Mouse (Mus musculus): ENCODE measurements around the gene Senp5.

Gene Senp5

DNA sequence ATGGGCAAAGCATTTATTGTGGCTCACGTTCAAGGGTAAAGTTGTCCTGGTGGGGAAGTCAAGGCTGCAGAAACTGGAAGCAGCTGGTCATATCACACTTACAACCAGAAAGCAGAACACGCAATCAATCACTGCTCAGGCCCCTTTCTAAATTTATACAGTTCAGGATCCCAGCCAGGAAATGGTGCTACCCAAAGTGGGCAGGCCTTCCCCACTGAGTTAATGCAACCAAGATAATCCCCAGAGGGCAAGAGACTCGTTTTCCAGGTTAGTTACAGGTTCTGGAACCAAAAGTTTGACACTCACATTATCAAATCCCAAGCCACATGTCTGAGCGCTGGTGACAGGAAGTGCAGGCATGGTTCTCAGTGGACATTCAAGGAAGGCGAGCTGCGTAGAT lies 64.2 kb downstream of the Senp5 start:
- DNase-seq, result no peak

DNA sequence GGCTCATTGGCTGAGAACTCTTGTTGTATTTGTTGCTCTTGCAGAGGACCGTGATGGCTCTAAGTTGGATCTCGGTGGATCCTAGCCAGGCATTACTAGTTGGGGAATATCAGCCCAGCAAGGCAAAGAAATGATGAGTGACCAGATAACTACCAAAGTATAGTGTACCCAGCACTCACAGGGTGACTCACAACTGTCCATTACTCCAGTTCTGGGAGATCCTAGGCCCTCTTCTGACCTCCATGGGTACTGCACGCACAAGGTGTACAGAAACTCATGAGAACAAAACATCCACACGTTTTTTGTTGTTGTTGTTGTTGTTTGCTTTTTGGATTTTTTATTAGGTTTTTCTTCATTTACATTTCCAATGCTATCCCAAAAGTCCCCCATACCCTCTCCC lies 66.5 kb downstream of the Senp5 start:
- no peak for DNase-seq

DNA sequence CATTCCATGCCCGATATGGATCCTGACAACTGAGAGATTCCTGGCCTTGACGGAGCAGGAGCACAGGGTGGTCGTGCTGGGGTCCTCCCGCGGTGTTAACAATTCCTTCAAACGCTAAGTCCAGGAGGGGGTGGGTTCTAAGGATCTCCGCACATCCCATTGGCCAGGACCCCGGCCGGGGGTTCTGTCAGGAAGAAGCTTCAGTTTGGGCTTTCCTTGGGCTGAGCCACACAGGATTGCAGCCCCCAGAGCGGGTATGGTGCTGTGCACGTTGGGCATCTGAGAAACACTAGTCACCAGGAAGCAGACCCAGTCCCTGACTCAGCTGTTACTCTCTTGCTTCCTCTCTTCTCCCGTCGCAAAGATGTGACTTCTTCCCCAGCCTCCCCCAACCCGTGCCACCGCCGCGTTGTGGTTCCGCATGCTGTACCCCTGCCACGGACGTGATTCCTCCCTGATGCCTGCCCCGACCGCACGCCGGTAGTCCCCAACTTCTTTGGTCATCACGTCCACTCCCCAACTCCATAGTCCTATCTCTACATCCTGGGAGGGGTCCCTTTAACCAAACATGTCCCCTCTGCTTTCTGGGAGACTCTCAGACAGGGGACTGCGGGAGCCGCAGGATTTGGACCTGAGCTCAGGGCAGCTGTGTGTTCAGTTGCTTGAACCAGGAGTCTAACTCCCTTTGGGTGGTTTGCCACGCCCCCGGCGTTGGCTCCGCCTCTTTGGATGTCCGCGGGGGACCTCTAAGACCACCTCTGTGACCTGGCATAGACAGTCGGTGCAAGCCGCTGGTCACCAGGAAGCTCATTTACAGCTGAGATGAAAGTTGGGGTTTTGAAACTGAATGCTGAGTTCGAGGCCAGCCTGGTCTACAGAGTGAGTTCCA lies 67.8 kb downstream of the Senp5 start:
- no peak for DNase-seq

DNA sequence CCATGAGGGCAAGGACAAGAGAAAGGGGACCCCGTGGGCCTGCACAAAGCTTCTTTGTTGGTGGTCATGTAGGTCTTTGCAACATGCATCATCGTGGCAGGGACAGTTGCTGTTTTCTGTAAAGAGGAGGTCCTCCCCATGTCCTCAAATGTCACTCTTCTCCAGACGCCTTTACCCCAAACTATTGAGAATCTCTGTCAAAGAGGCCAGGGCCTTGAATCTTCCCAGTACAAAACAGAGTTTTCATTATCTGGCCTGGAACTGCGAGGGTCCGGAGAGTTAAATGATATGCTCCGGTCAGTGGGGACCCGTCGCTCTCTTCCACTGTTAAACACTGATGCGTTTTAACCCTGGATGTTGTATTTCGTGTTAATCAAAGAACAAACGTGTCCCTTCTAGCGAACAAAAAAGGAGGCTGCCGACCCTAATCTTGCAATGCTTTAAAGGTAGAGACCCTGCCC lies 68.5 kb downstream of the Senp5 start:
- DNase-seq, result no peak

DNA sequence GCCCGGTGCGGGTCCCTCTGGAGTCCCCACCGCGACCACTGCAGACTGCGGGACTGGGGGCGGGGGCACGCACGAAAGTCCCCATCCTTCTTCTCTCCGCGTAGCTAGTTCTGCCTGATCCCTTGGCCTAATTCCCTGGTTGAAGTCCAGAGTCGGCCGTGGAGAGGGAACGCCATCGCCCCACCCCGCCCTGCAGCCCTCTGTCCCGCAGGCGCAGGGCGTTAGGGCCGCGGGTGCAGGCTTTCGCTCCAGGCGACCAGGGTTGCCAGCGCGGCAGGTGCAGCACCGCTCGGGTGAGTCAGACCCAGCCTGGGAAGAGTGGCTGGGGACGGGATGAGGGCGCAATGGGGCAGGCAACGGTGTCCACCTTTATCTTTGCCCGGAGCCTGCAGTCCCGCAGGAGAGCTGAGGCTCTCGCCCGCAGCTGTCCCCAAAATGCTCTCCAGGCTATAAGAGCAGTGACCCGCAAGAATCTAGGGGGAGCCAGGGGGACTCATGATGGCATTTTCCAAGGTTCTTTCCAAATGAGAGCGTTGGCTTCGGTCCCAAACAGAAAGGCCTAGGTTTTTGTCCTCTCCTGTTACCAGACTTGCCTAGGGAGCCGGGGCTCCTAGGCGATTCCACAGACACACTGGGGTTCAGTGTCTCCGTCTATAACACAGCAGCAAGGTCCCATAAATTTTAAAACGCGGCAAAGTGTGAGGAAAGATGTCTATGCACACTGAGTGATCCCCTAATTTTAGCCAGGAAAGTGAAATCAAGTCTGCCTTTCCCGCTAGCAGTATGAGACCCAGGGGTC lies 69.1 kb downstream of the Senp5 start, which contains the start of gene Pigz:
Gene Pigz, plus strand, starts transcription at position 101 of the 799 bp plus-strand sequence.
- DNase-seq, result peak; percentile 39 to 75

DNA sequence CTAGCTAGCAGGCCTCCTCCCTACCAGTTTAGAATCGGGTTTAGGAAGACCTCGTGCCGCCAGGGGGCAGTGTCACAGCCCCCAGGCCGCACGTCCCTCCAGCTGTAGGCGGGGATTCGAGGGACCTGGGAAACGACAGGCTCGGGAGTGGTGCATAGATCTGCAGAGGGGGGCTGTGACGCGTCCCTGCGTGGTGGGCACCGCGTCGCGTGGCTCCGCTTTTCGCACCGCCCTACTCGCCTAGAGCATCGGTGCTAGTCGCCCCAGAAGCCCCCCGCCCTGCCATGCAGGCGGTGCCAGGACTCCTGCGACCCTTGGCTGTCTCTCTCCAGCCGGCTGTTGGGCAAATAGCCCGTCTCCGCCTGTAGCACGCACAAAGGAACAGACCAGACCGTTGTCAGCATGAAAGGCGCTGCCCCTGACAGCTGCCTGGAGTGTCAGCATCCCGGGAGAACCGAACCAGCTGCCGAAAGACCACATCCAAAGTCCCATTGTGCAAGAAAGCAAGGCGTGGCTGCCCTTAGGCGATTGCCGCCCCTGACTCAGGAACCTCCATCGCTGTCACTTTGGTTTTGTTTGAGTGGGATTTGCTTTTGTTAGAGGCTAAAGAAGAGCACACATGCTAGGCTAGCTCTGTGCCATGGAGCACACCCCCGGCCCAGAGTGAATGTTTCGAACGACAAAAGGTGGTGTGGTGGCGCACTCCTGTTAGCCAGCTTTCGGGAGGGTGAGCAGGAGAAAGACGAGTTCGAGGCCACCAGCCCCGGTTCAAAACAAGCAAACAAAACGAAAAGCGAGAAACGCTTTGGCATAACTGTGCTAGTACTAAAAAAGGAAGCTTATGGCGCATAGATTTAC lies 70.0 kb downstream of the Senp5 start:
- DNase-seq, result peak; percentile 82 to 88

DNA sequence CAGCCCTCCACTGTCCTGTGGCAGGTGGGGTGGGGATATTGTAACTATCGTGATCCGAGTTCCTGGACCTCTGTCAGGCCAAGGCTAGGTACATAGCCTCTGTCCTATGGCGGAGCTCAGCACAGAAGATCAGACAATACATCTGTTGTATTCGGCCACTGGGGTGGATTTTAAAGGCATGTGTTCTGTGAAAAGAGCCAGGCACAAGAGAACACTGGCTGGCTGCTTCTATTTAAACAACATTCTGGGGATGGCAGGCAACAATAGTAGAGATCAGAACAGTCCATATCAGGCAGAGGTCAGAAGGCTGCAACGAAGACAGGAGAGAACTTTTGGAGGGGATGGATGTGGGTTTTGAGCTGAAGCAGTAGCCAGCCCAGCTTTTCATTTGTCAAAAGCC lies 70.8 kb downstream of the Senp5 start:
- no peak for DNase-seq

DNA sequence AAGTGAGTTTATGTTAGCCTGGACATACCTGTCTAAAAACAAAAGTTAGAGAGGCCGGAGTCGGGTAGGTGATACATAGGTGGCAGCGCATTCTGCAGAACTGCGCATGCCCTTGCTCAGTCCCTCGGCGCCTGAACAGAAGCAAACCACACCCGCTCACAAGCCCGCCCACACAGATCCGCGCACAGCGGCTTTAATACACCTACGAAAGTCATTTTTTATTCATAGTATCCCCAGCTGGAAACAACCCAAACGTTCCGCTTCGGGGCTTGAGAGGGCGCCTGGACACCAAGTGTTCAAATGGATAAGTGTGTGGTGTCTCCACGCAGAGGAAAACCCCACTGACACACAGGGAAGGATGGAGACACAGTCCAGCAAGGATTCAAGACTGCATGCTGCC lies 71.8 kb downstream of the Senp5 start:
- no peak for DNase-seq

DNA sequence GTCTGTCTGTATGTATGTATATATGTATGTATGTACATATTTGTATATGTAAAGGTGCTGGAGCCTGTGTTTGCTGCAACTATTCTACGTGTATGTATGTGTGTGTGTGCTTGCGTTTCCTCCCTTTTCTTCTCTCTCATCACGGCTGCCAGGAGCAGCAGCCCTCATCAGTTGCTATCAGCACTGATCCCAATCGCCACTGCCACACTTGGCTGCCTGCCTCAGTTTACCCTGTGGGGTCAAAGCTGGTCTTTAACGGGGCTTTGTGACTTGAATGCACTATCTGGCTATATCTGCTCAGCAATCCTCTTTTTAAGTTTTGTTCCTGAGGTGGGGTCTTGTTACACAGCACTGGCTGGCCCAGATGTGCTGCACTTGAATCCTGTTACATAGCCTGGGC lies 75.7 kb downstream of the Senp5 start:
- no peak for DNase-seq

DNA sequence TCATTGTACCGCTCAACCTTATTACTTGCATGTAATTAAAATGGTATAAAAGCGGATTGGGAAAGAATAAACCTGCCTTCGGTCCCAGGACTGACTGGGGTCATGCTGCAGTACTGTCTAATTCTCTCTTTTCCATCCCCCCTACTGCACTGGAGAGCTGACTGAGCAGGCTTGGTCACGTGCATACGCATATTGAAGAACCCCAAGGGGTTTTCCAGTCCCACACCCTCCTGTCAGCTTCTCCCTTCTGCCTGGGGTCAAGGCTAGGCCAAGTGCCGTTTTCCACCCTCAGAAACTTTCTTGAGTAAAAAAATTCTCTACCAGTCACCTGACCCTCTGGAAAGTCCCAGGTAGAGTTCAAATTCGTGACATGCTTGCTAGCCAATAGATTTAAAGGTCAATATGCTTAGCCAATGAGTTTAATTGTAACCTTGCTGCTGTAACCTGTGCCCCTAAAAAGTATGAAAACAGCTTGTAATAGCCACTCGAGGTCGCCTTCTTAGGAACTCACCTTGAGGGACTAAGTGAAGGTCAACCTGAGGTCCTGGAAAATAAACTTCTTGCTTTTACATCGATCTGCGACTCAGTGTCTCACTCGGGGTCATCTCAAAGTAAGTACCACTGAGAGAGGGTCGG lies 76.4 kb downstream of the Senp5 start:
- no peak for DNase-seq

DNA sequence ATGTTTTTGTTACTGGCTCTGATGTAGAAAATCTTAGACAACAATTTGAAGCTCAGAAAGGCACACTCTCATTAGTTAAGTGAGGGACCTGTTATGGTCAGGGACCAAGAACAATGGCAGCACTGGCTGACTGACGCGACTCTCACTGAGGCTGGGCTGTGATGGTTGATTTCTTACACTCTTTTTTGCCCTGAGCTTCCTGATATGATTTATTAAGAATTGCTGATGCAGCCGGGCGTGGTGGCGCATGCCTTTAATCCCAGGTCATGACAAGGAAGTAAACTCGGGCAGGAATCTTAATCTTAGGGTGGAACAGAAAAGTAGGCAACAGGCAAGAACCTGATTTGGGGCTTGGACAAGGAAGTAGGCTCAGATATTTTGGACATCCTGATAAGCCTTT lies 77.0 kb downstream of the Senp5 start:
- no peak for DNase-seq

DNA sequence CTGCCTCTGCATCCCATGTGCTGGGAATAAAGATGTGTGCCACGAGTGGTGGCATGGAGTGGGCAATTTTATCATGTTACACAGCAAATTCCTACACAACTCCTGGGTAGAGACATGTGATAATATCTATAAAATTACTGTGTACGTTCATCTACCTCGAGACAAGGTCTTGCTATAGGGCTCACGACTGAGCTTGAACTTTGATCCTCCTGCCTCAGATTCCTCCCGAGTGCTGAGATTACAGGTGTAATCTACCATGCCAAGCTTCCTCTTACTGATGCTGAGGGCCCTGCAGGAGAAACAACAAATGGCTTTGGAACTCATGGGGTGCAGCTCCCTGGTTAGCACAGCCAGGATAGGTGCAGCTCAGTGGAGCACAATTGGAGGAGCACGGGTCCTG lies 78.7 kb downstream of the Senp5 start:
- DNase-seq, result no peak

DNA sequence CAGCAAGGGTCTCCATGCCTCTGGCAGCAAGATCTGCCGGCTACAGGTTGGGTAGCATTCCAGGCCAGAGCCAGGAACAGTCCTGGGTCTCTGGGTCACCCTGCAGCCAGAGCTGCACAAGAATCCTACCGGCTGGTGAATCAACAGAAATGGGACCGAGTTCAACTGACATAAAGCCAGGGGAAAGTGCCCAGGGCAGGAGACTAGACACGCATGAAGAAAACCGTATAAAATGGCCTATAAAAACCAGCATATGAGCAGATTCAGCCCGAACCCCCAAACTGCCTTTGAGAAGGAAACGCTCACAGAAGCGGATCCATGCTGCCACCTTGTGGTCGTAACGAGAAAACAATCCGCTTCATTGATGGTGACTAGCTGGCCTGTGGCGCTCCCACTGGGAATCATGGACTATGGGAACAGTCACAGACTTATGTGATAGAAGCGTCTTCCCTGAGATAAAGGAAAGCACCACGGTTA lies 84.8 kb downstream of the Senp5 start:
- DNase-seq, result peak; percentile 74 to 89

DNA sequence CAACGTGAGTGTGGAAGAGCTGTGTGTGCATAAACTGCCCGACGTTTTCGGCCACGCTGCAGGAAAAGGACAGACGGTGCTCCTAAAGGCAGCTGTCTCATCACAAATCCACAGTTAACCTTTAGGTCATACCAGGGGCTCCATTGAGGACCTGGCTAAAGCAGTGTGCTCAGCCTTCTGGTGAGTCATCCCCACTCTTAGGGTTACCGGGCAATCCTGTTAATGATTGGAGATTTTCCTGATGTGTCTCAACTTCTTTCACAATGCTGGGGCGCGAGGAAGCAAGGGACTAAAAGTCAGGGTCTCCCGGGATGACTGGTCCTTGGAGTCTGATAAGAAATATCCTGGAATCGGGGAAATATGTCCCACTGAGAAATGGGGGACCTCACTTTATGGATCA lies 85.3 kb downstream of the Senp5 start:
- DNase-seq, result peak; percentile 15 to 54

DNA sequence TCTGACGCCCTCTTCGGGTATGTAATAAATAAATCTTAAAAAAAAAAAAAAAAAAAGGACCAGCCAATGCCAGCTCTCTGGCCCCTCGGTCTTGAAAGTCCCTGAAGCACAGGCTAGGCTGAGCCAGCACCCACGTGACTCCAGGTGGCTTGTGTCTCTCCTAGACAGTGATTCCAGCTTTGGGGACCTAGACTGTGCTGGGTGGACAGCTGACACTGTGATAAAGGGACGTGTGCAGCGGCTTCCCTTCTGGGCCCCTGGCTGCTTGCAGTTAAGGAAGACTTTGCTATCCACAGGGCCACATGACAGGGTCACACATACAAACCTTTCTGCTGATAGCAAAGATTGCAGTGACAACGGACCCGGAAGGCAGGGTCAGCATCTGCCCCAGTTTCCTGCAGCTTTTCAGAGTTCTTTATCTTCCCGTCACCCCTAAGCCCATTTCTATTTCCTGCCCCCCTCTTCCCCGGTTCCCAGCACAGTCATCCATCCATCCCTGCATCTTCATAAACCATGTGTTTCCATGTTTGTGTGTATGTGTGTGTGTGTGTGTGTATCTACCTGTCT lies 92.7 kb downstream of the Senp5 start:
- peak in 1 of 2 experiments; percentile 23 for DNase-seq

All from kidney, postnatal 36 days (tissue).